Mouse (Mus musculus): ENCODE data around the gene Slc27a5. TPM values are rescaled to one million over a fixed set of nuclear protein-coding genes. Genes with fewer than 3 reads are reported as not detected.

Gene Slc27a5
- 0.45 TPM for polyA plus RNA-seq (2017; shearing (Covaris generic))

GRCm38 (mm10) chr7:12998053-12998452 lies at the start of gene Slc27a5:
Gene Slc27a5, minus strand, starts transcription at chr7:12998192.

GRCm38 (mm10) chr7:13037901-13038555 lies 40.0 kb upstream of the Slc27a5 start, which contains the start of gene Ube2m:
Gene Ube2m, minus strand, starts transcription at chr7:13038275.

GRCm38 (mm10) chr7:13034148-13034977 lies 36.4 kb upstream of the Slc27a5 start, which contains the start of gene Chmp2a:
Gene Chmp2a, minus strand, starts transcription at chr7:13034807.

GRCm38 (mm10) chr7:13010005-13010908 lies 12.3 kb upstream of the Slc27a5 start, which contains the start of gene Zbtb45:
Gene Zbtb45, minus strand, starts transcription at chr7:13010034.

GRCm38 (mm10) chr7:12998851-12999250 lies 859 bp upstream of the Slc27a5 start, which contains the start of gene Trim28:
Gene Trim28, plus strand, starts transcription at chr7:12999114.

GRCm38 (mm10) chr7:12977682-12978389 lies 20.2 kb downstream of the Slc27a5 start, which contains the start of gene Zfp446:
Gene Zfp446, plus strand, starts transcription at chr7:12977848.

GRCm38 (mm10) chr7:12965678-12966091 lies 32.3 kb downstream of the Slc27a5 start, which contains the start of gene Zfp324:
Gene Zfp324, plus strand, starts transcription at chr7:12965838.

Other genes starting within 250 kb of the Slc27a5 start
- gene Zscan18, start 194.6 kb downstream of the Slc27a5 start, polyA plus RNA-seq (2017; shearing (Covaris generic)) = 3.0 TPM
- gene Zfp329, start 179.3 kb downstream of the Slc27a5 start, polyA plus RNA-seq (2017; shearing (Covaris generic)) = 14.7 TPM
- gene Zfp110, start 163.4 kb downstream of the Slc27a5 start, polyA plus RNA-seq (2017; shearing (Covaris generic)) = 73.3 TPM
- 3.5 TPM for gene Zfp128, start 117.0 kb downstream of the Slc27a5 start, polyA plus RNA-seq (2017; shearing (Covaris generic))
- gene Zscan22, start 100.4 kb downstream of the Slc27a5 start, polyA plus RNA-seq (2017; shearing (Covaris generic)) = 10.3 TPM
- 858 TPM for gene Rps5, start 75.9 kb downstream of the Slc27a5 start, polyA plus RNA-seq (2017; shearing (Covaris generic))
- gene Rnf225, start 70.8 kb downstream of the Slc27a5 start, polyA plus RNA-seq (2017; shearing (Covaris generic)) = 0.13 TPM
- 6.7 TPM for gene Zfp324, start 32.4 kb downstream of the Slc27a5 start, polyA plus RNA-seq (2017; shearing (Covaris generic))
- 9.8 TPM for gene Zfp446, start 20.3 kb downstream of the Slc27a5 start, polyA plus RNA-seq (2017; shearing (Covaris generic))
- 124 TPM for gene Trim28, start 922 bp upstream of the Slc27a5 start, polyA plus RNA-seq (2017; shearing (Covaris generic))
- gene Zbtb45, start 11.8 kb upstream of the Slc27a5 start, polyA plus RNA-seq (2017; shearing (Covaris generic)) = 25.7 TPM
- gene Chmp2a, start 36.6 kb upstream of the Slc27a5 start, polyA plus RNA-seq (2017; shearing (Covaris generic)) = 253 TPM
- 174 TPM for gene Ube2m, start 40.1 kb upstream of the Slc27a5 start, polyA plus RNA-seq (2017; shearing (Covaris generic))
- gene Mzf1, start 56.6 kb upstream of the Slc27a5 start, polyA plus RNA-seq (2017; shearing (Covaris generic)) = 1.1 TPM
- not detected for gene Vmn1r85, start 97.0 kb upstream of the Slc27a5 start, polyA plus RNA-seq (2017; shearing (Covaris generic))
- gene Vmn1r86, start 121.7 kb upstream of the Slc27a5 start, polyA plus RNA-seq (2017; shearing (Covaris generic)) = 0.04 TPM
- not detected for gene Vmn1r87, start 142.0 kb upstream of the Slc27a5 start, polyA plus RNA-seq (2017; shearing (Covaris generic))
- gene Vmn1r88, start 161.4 kb upstream of the Slc27a5 start, polyA plus RNA-seq (2017; shearing (Covaris generic)) = 0.06 TPM
- not detected for gene Vmn1r89, start 214.8 kb upstream of the Slc27a5 start, polyA plus RNA-seq (2017; shearing (Covaris generic))